Mouse (Mus musculus) forebrain, embryonic 16.5 days (tissue): ENCODE measurements around the gene Ptprn2. TPM values are rescaled to one million over a fixed set of nuclear protein-coding genes. Genes with fewer than 3 reads are reported as not detected.

ENCODE experiments used
- ATAC-seq: fragments of 200-750 bp; cut with Nextera tagmentation; 2 replicates; pipeline ENCODE4 v1.8.0; 2017; ENCODE audit warnings: mild to moderate bottlenecking, moderate library complexity
- H3K27ac ChIP-seq: fragments of 300-500 bp; sonication (generic); 2 replicates; pipeline ENCODE4 v1.5.1; 2014; ENCODE audit warnings: low read length, control low read depth
- H3K27me3 ChIP-seq: fragments of 300-500 bp; sonication (generic); replicated peaks from 2 replicates; pipeline ENCODE4 v1.6.1; 2014; ENCODE audit warnings: low read length; ENCODE audit not compliant: control insufficient read depth, insufficient read depth
- H3K36me3 ChIP-seq: fragments of 300-500 bp; sonication (generic); 2 replicates; pipeline ENCODE4 v1.6.1; 2014; ENCODE audit not compliant: control insufficient read depth, insufficient read depth
- H3K4me1 ChIP-seq: fragments of 300-500 bp; sonication (generic); replicated peaks from 2 replicates; pipeline ENCODE4 v1.6.1; 2014; ENCODE audit warnings: low read length; ENCODE audit not compliant: control insufficient read depth, insufficient read depth
- H3K4me2 ChIP-seq: fragments of 300-500 bp; sonication (generic); 2 replicates; pipeline ENCODE4 v1.6.1; 2014; ENCODE audit warnings: mild to moderate bottlenecking, low read length, control low read depth
- H3K4me3 ChIP-seq: fragments of 300-500 bp; sonication (generic); replicated peaks from 2 replicates; pipeline ENCODE4 v1.5.1; 2014; ENCODE audit warnings: mild to moderate bottlenecking, low read length, control low read depth
- H3K9ac ChIP-seq: fragments of 300-500 bp; sonication (generic); replicated peaks from 2 replicates; pipeline ENCODE4 v1.6.1; 2014; ENCODE audit warnings: low read depth, low read length, control low read depth
- H3K9me3 ChIP-seq: fragments of 300-500 bp; sonication (generic); 2 replicates; pipeline ENCODE4 v1.6.1; 2016; ENCODE audit warnings: low read length; ENCODE audit not compliant: control insufficient read depth
- WGBS: fragments of 180-500 bp; shearing (Covaris S2); extraction: QIAGEN DNeasy Blood & Tissue Kit; methylation state at CpG from one replicate; pipeline ENCODE4 v1.1.7; 2014; 5-methylcytosine and 5-hydroxymethylcytosine counted together
- polyA plus RNA-seq: library from polyadenylated mRNA; unstranded; fragments of >200 nt; fragmentation: Nextera tagmentation; extraction: Ambion mirVana; gene quantifications from 2 replicates; pipeline ENCODE4 v1.2.1, GENCODE M21; 2015

The Ptprn2 gene
- polyA plus RNA-seq, 1 experiment from 2014 or later, result 11.5 TPM

GRCm38 (mm10) chr12:117158950-117159668 is 673.6 kb downstream of the Ptprn2 start:
- peaks cover 41% of the 10 kb centered on the region for H3K27me3 ChIP-seq
- WGBS, result 14% methylated on average over 17 of the region's 17 CpGs

DNA sequence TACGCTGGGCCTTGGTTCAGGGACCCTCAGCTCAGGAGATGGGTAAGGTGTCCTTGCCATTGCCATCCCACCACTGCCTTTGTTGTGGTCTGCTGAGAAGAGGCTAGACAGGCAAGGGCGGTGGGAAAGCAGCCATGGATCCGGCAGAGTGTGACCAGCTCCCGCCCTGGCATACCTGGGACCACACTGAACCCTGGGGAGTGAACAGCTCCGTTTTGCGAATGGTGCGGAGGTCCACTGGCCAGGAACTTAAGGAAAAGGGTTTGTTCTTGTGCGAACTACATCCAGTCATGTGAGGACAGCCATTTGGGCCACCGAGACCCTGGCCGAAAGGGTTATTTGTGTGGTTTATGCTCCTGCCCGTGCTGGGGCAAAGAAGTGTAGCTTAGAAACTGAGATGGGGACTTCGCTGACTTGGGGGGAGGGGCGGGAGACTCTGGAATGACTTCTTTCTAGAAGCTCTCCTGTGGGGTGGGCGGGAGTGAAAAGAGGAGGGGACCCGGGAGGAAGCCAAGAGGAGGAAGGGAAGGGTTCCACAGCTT is 674.2 kb downstream of the Ptprn2 start:
- peak overlapping the region; percentile 52 for H3K9ac ChIP-seq
- 8% methylated on average over 15 of the region's 15 CpGs for WGBS
- H3K4me3 ChIP-seq, result peak overlapping the region; percentile 33
- H3K4me2 ChIP-seq, result peak overlapping the region; percentile 57
- no peaks in the 10 kb centered on the region for H3K36me3 ChIP-seq
- peaks cover 55% of the 10 kb centered on the region for H3K4me1 ChIP-seq
- ATAC-seq, result no peak
- no peaks in the 10 kb centered on the region for H3K9me3 ChIP-seq
- H3K27ac ChIP-seq, result peak overlapping the region; percentile 74
- peaks cover 38% of the 10 kb centered on the region for H3K27me3 ChIP-seq

More at GRCm38 (mm10) chr12:117158950-117159668, 673.6 kb downstream of the Ptprn2 start:
- 0 out of 2 replicates have a peak, but pooled peaks have one; percentile 9 for ATAC-seq
- Histone ChIP-seq H3K36me3 (no peaks in the 10 kb centered on the region), H3K4me1 (peaks cover 55% of the 10 kb centered on the region), H3K4me2 (peak overlapping the region; percentile 57), H3K4me3 (peak overlapping the region; percentile 33), H3K9me3 (no peaks in the 10 kb centered on the region), H3K27ac (peak overlapping the region; percentile 74), H3K9ac (peak overlapping the region; percentile 28)

GRCm38 (mm10) chr12:117160211-117160891 is 674.8 kb downstream of the Ptprn2 start:
- ATAC-seq, result peak; percentile 32
- peaks cover 55% of the 10 kb centered on the region for H3K4me1 ChIP-seq
- H3K9ac ChIP-seq, result peak overlapping the region; percentile 52
- peak overlapping the region; percentile 33 for H3K4me3 ChIP-seq
- peaks cover 35% of the 10 kb centered on the region for H3K27me3 ChIP-seq
- under 1% methylated on average over 30 of the region's 30 CpGs for WGBS
- H3K4me2 ChIP-seq, result peak overlapping the region; percentile 57
- H3K27ac ChIP-seq, result peak overlapping the region; percentile 74
- H3K9me3 ChIP-seq, result no peaks in the 10 kb centered on the region
- H3K36me3 ChIP-seq, result no peaks in the 10 kb centered on the region

- H3K9me3 ChIP-seq, result no peaks in the 10 kb centered on the region
- no peak overlapping the region for H3K4me3 ChIP-seq
- no peak overlapping the region for H3K9ac ChIP-seq
- H3K4me1 ChIP-seq, result peaks cover 55% of the 10 kb centered on the region
- H3K4me2 ChIP-seq, result no peak overlapping the region
- H3K27me3 ChIP-seq, result peaks cover 25% of the 10 kb centered on the region
- WGBS, result 30% methylated on average over 3 of the region's 3 CpGs
- ATAC-seq, result peak; percentile 26; the same call in 1 of the 2 replicates
- H3K27ac ChIP-seq, result no peak overlapping the region
- H3K36me3 ChIP-seq, result no peaks in the 10 kb centered on the region
These were observed 676.7 kb downstream of the Ptprn2 start for GRCm38 (mm10) chr12:117162180-117162579.

DNA sequence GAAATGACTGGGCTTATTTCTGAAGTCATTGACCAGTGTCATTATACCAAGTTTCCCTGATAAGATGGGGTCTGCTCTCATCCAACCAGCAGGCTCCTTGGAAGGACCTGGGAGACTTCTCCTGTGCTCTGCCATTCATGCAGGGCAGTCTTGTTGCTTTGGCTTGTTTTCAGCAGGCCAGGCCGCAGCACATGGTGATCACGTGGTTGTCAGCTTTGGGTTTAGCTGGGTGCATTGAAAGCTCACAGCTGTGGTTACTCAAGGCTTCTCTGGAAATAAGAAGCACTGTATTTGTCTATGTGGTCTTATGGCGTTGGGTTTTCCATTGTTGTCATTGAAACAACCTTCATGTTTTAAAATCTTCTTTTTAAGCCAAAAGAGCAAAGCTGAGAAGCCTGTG is 678.3 kb downstream of the Ptprn2 start:
- Histone ChIP-seq H3K27me3 (peaks cover 19% of the 10 kb centered on the region), H3K4me2 (no peak overlapping the region), H3K9me3 (no peaks in the 10 kb centered on the region), H3K9ac (no peak overlapping the region), H3K36me3 (no peaks in the 10 kb centered on the region), H3K27ac (no peak overlapping the region), H3K4me3 (no peak overlapping the region), H3K4me1 (peaks cover 44% of the 10 kb centered on the region)
- 32% methylated on average over 3 of the region's 3 CpGs for WGBS
- ATAC-seq, result 0 out of 2 replicates have a peak, but pooled peaks have one; percentile 13

DNA sequence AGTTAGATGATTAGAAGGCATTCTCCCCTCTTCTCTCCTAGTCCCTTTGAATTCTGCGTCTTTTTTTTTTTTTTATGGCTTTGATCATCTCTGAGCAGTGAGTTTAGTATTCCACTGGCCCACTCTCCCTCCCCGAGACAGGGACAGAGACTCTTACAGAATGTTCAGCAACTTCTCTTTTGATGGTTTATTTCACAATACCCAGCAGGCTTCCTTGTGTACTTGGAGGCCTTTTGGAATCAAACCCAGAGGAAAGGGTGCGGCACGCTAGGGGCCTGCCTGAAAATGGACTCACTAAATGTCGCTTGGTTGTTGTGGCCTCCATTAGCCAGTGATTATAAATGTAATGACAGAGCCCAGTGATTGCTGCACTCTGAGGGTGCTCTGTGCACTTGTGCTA is 680.7 kb downstream of the Ptprn2 start:
- 47% methylated on average over 5 of the region's 5 CpGs for WGBS
- no peak overlapping the region for H3K4me3 ChIP-seq
- peaks cover 23% of the 10 kb centered on the region for H3K27me3 ChIP-seq
- no peak overlapping the region for H3K4me2 ChIP-seq
- ATAC-seq, result no peak
- peaks cover 30% of the 10 kb centered on the region for H3K4me1 ChIP-seq
- no peaks in the 10 kb centered on the region for H3K9me3 ChIP-seq
- no peak overlapping the region for H3K27ac ChIP-seq
- H3K36me3 ChIP-seq, result no peaks in the 10 kb centered on the region
- H3K9ac ChIP-seq, result no peak overlapping the region

- 20% methylated on average over 5 of the region's 5 CpGs for WGBS
- Histone ChIP-seq H3K9me3 (no peaks in the 10 kb centered on the region), H3K36me3 (no peaks in the 10 kb centered on the region), H3K4me1 (peaks cover 33% of the 10 kb centered on the region), H3K4me2 (no peak overlapping the region), H3K4me3 (no peak overlapping the region), H3K27me3 (peaks cover 10% of the 10 kb centered on the region; the same call in 1 of the 2 replicates), H3K27ac (no peak overlapping the region), H3K9ac (no peak overlapping the region)
- ATAC-seq, result 0 out of 2 replicates have a peak, but pooled peaks have one; percentile 18
These were observed 684.1 kb downstream of the Ptprn2 start for GRCm38 (mm10) chr12:117169670-117170069.

DNA sequence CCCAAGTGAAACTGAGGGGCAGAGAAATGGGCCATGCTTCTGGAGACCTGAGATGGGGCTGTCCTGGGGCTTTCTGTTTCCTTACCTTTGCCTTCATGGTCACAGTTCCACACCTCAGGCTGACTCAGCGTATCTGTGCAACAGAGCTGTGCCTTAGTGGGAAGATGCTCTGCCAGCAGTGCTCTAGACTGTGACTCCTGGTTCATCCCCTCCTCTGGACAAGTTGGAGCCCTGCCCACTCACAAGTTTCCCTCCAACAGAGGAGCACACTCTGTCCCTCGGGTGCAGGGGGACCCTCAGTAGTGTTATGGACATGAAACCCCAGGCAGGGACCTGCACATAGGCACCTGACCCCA is 687.0 kb downstream of the Ptprn2 start:
- Histone ChIP-seq H3K27ac (peak overlapping the region; percentile 56), H3K4me2 (no peak overlapping the region), H3K27me3 (peaks cover 8% of the 10 kb centered on the region; the same call in 1 of the 2 replicates), H3K9me3 (no peaks in the 10 kb centered on the region), H3K9ac (0 out of 2 replicates have a peak overlapping the region, but pooled peaks have one; percentile 3), H3K4me1 (peaks cover 55% of the 10 kb centered on the region), H3K36me3 (no peaks in the 10 kb centered on the region), H3K4me3 (no peak overlapping the region)
- 0 out of 2 replicates have a peak, but pooled peaks have one; percentile 1 for ATAC-seq
- WGBS, result 26% methylated on average over 2 of the region's 2 CpGs
